Mouse (Mus musculus) liver, embryonic 11.5 days (tissue): ENCODE measurements at regions not wholly inside any gene's neighbourhood (a gene's known extent, or its start where the extent isn't known, plus 50 kb on each side); places are given as distances from the start of the nearest gene placed in this dataset.

Source experiments
- ATAC-seq: fragments of 200-750 bp; cut with Nextera tagmentation; replicated peaks from 2 replicates; pipeline ENCODE4 v1.8.0; 2017; ENCODE audit warnings: moderate number of reproducible peaks, mild to moderate bottlenecking, moderate TSS enrichment, moderate library complexity; ENCODE audit not compliant: low FRiP score
- DNase-seq: peaks from one replicate; pipeline ENCODE4 v3.0.0-alpha.2; 2017; ENCODE audit warnings: low spot score
- H3K27ac ChIP-seq: fragments of 300-500 bp; sonication (generic); 2 replicates; pipeline ENCODE4 v1.5.1; 2014; ENCODE audit warnings: mild to moderate bottlenecking, low read depth, low read length, control low read depth
- H3K27me3 ChIP-seq: fragments of 300-500 bp; sonication (generic); replicated peaks from 2 replicates; pipeline ENCODE4 v1.6.1; 2014; ENCODE audit warnings: low read length, mixed read lengths; ENCODE audit not compliant: control insufficient read depth, insufficient read depth
- H3K36me3 ChIP-seq: fragments of 300-500 bp; sonication (generic); 2 replicates; pipeline ENCODE4 v1.6.1; 2014; ENCODE audit warnings: mild to moderate bottlenecking, low read length, moderate library complexity, mixed read lengths; ENCODE audit not compliant: control insufficient read depth, insufficient read depth
- H3K4me1 ChIP-seq: fragments of 300-500 bp; sonication (generic); replicated peaks from 2 replicates; pipeline ENCODE4 v1.6.1; 2014; ENCODE audit warnings: low read length, mixed read lengths; ENCODE audit not compliant: control insufficient read depth, insufficient read depth
- H3K4me2 ChIP-seq: fragments of 300-500 bp; sonication (generic); 2 replicates; pipeline ENCODE4 v1.6.1; 2014; ENCODE audit warnings: mild to moderate bottlenecking, control low read depth, moderate library complexity
- H3K4me3 ChIP-seq: fragments of 300-500 bp; sonication (generic); 2 replicates; pipeline ENCODE4 v1.5.1; 2014; ENCODE audit warnings: low read depth, low read length, control low read depth
- H3K9ac ChIP-seq: fragments of 300-500 bp; sonication (generic); 2 replicates; pipeline ENCODE4 v1.6.1; 2014; ENCODE audit warnings: low read depth, low read length, control low read depth
- H3K9me3 ChIP-seq: fragments of 300-500 bp; sonication (generic); 2 replicates; pipeline ENCODE4 v1.6.1; 2016; ENCODE audit warnings: low read length, inconsistent platforms, mixed read lengths; ENCODE audit not compliant: control insufficient read depth
- WGBS: fragments of 180-500 bp; shearing (Covaris S2); extraction: QIAGEN DNeasy Blood & Tissue Kit; methylation state at CpG from one replicate; pipeline ENCODE4 v1.1.7; 2014; 5-methylcytosine and 5-hydroxymethylcytosine counted together

- Histone ChIP-seq H3K4me2 (no peak overlapping the region), H3K27me3 (no peaks in the 10 kb centered on the region), H3K36me3 (no peaks in the 10 kb centered on the region), H3K9me3 (no peaks in the 10 kb centered on the region), H3K27ac (no peak overlapping the region), H3K4me3 (no peak overlapping the region), H3K9ac (no peak overlapping the region), H3K4me1 (no peaks in the 10 kb centered on the region)
- ATAC-seq (no peak), DNase-seq (no peak)
- WGBS: 60% methylated on average over 5 of the region's 5 CpGs
Measured at GRCm38 (mm10) chr4:89433528-89433927, 122.7 kb upstream of the Cdkn2b start.

GRCm38 (mm10) chr4:89431520-89431919 is 120.7 kb upstream of the Cdkn2b start:
- H3K36me3 ChIP-seq: no peaks in the 10 kb centered on the region
- H3K27me3 ChIP-seq: no peaks in the 10 kb centered on the region
- no peak overlapping the region for H3K4me3 ChIP-seq
- no peak overlapping the region for H3K4me2 ChIP-seq
- ATAC-seq (no peak), DNase-seq (no peak)
- H3K9ac ChIP-seq: no peak overlapping the region
- H3K27ac ChIP-seq: no peak overlapping the region
- whole genome bisulfite sequencing: 77% methylated on average over 6 of the region's 6 CpGs
- no peaks in the 10 kb centered on the region for H3K4me1 ChIP-seq
- no peaks in the 10 kb centered on the region for H3K9me3 ChIP-seq

- H3K36me3 ChIP-seq: no peaks in the 10 kb centered on the region
- H3K4me3 ChIP-seq: no peak overlapping the region
- WGBS: 56% methylated on average over 1 of the region's 1 CpGs
- H3K9ac ChIP-seq: no peak overlapping the region
- H3K9me3 ChIP-seq: no peaks in the 10 kb centered on the region
- H3K4me1 ChIP-seq: no peaks in the 10 kb centered on the region
- no peak for DNase-seq
- H3K4me2 ChIP-seq: no peak overlapping the region
- ATAC-seq: 0 out of 2 replicates have a peak, but pooled peaks have one; percentile 47
- no peaks in the 10 kb centered on the region for H3K27me3 ChIP-seq
- no peak overlapping the region for H3K27ac ChIP-seq
Measured at GRCm38 (mm10) chr4:89428465-89428864, 117.6 kb upstream of the Cdkn2b start.

- H3K4me3 ChIP-seq: no peak overlapping the region
- ATAC-seq (peak; percentile 31; the same call in 1 of the 2 replicates), DNase-seq (no peak)
- no peak overlapping the region for H3K4me2 ChIP-seq
- no peaks in the 10 kb centered on the region for H3K4me1 ChIP-seq
- 47% methylated on average over 9 of the region's 9 CpGs for WGBS
- no peaks in the 10 kb centered on the region for H3K36me3 ChIP-seq
- no peak overlapping the region for H3K9ac ChIP-seq
- H3K27ac ChIP-seq: no peak overlapping the region
- no peaks in the 10 kb centered on the region for H3K9me3 ChIP-seq
- H3K27me3 ChIP-seq: no peaks in the 10 kb centered on the region
Measured at GRCm38 (mm10) chr4:89427345-89428293, 116.8 kb upstream of the Cdkn2b start.

- H3K9me3 ChIP-seq: no peaks in the 10 kb centered on the region
- no peak overlapping the region for H3K9ac ChIP-seq
- no peak for ATAC-seq
- no peaks in the 10 kb centered on the region for H3K27me3 ChIP-seq
- H3K4me1 ChIP-seq: no peaks in the 10 kb centered on the region
- H3K36me3 ChIP-seq: no peaks in the 10 kb centered on the region
- 52% methylated on average over 2 of the region's 2 CpGs for WGBS
- H3K4me3 ChIP-seq: no peak overlapping the region
- no peak for DNase-seq
- no peak overlapping the region for H3K27ac ChIP-seq
- no peak overlapping the region for H3K4me2 ChIP-seq
Measured at GRCm38 (mm10) chr4:89425916-89426315, 115.1 kb upstream of the Cdkn2b start.

- no peak for DNase-seq
- H3K4me3 ChIP-seq: no peak overlapping the region
Measured at GRCm38 (mm10) chr4:89421694-89422354, 111.0 kb upstream of the Cdkn2b start.

GRCm38 (mm10) chr4:89420868-89421267 is 110.0 kb upstream of the Cdkn2b start:
- no peaks in the 10 kb centered on the region for H3K27me3 ChIP-seq
- WGBS: 74% methylated on average over 5 of the region's 5 CpGs
- no peak for ATAC-seq
- H3K9ac ChIP-seq: no peak overlapping the region
- no peak overlapping the region for H3K27ac ChIP-seq
- no peak for DNase-seq
- H3K4me1 ChIP-seq: no peaks in the 10 kb centered on the region
- H3K36me3 ChIP-seq: no peaks in the 10 kb centered on the region
- no peak overlapping the region for H3K4me3 ChIP-seq
- H3K4me2 ChIP-seq: no peak overlapping the region
- no peaks in the 10 kb centered on the region for H3K9me3 ChIP-seq

More at GRCm38 (mm10) chr4:89421694-89422354, 111.0 kb upstream of the Cdkn2b start:
- Histone ChIP-seq H3K4me2 (no peak overlapping the region), H3K9ac (no peak overlapping the region), H3K27me3 (no peaks in the 10 kb centered on the region), H3K36me3 (no peaks in the 10 kb centered on the region), H3K9me3 (no peaks in the 10 kb centered on the region), H3K27ac (no peak overlapping the region), H3K4me1 (no peaks in the 10 kb centered on the region)
- WGBS: 45% methylated on average over 6 of the region's 6 CpGs
- no peak for ATAC-seq

- no peaks in the 10 kb centered on the region for H3K27me3 ChIP-seq
- H3K4me3 ChIP-seq: no peak overlapping the region
- no peaks in the 10 kb centered on the region for H3K4me1 ChIP-seq
- WGBS: 81% methylated on average over 7 of the region's 7 CpGs
- no peak overlapping the region for H3K4me2 ChIP-seq
- H3K36me3 ChIP-seq: no peaks in the 10 kb centered on the region
- ATAC-seq: no peak
- H3K9me3 ChIP-seq: no peaks in the 10 kb centered on the region
- DNase-seq: no peak
- no peak overlapping the region for H3K27ac ChIP-seq
- no peak overlapping the region for H3K9ac ChIP-seq
Measured at GRCm38 (mm10) chr4:89419507-89419906, 108.7 kb upstream of the Cdkn2b start.
